Mouse (Mus musculus): ENCODE measurements around the gene Ptprr. TPM values are rescaled to one million over a fixed set of nuclear protein-coding genes. Genes with fewer than 3 reads are reported as not detected.

Gene Ptprr
- polyA plus RNA-seq (2016; fragmentation: Nextera tagmentation; extraction: Ambion mirVana), result 1.2 and 1.9 TPM in 2 replicates

DNA sequence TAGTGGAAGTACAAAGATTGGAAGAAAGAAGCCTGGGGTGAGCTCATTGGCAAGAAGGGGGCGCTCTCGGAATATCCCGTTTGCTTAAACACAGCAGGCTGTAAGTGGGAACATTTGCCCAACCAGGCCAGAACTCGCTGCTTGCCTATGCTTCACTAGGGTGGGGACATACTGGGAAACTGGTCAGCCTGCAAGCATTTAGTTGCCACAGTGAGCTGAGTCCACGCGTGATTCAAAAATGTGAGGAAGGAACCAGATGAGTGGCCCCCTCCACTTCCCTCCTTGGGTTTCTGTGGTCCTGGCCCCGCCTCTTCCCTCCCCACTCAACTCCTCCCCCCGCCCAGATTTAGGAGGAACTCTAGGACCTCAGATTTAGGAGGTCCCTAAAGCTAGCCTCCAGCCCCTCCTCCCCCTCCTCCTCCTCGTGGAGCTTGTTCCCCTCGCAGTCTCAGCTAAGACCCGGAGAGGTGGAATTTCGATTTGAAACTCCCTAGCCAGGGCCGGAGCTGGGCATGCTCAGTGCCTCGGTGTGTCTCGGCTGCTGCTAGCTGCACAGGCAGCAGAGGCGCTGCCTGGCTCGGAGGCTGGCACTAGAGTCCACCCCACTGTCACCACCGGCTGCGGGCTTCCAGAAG lies at the start of gene Ptprr:
Gene Ptprr (plus strand): TSS at position 369 of the 635 bp plus-strand sequence.
- H3K27ac ChIP-seq, result peak within 1 kb of the TSS; percentile 33; the same call in 1 of the 2 replicates
- H3K4me2 ChIP-seq, result peak within 1 kb of the TSS; percentile 93
- no peaks in the 10 kb centered on the region for H3K9me3 ChIP-seq
- peak within 1 kb of the TSS; percentile 54 for H3K4me3 ChIP-seq (replicated peaks)
- H3K9ac ChIP-seq, result peak within 1 kb of the TSS; percentile 50
- H3K4me1 ChIP-seq, result peaks cover 17% of the 10 kb centered on the region
- peaks cover 7% of the 10 kb centered on the region; the same call in 1 of the 2 replicates for H3K27me3 ChIP-seq
- WGBS, result 0% methylated on average over 19 of the region's 19 CpGs
- no peaks in the 10 kb centered on the region for H3K36me3 ChIP-seq (replicated peaks)
- ATAC-seq (ENCODE audit: low FRiP score), result peak; percentile 96

DNA sequence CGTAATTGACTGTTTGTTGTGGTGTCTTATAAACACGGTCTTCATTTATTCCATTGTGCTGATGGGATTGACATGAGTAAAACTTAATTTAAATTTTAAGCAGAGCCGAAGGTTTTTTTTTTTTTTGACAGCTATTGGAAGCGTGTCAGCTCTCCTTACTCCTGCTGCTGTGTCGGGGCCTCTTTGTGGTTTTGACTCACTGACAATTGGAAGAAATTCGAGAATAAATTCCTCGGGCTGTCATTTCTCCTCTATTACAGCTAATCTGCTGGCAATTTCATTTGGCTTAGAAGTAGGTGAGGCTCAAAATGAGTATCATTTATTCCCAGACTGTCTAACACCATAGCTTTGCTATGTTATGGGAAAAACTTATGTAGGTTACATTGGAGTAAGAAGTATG lies 41.7 kb upstream of the Ptprr start:
- Histone ChIP-seq H3K4me2 (no peak overlapping the region), H3K36me3 (replicated peaks) (no peaks in the 10 kb centered on the region), H3K27me3 (no peaks in the 10 kb centered on the region), H3K4me1 (no peaks in the 10 kb centered on the region), H3K4me3 (replicated peaks) (no peak overlapping the region), H3K9me3 (no peaks in the 10 kb centered on the region), H3K27ac (no peak overlapping the region), H3K9ac (no peak overlapping the region)
- 76% methylated on average over 7 of the region's 7 CpGs for WGBS
- ATAC-seq (ENCODE audit: low FRiP score), result no peak

DNA sequence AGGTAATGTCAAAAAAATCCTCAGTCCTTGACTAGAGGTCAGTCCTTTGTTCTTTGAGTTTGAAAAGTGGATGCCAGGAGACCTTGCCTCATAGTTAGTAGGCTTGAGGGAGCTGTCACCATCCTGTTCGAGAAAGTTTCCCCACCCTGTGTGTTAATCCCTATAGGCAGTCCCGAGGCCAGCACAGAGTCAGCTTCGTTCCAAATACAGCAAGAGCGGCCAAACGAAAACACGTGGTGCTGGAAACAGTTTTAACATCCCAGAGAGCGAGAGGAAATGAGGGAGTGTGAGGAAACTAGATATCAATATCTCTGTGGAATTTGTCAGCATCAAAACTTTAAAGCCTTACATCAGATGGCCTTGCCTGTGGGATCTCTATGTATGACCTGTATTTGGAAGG lies 39.0 kb upstream of the Ptprr start:
- Histone ChIP-seq H3K27ac (no peak overlapping the region), H3K36me3 (replicated peaks) (no peaks in the 10 kb centered on the region), H3K9me3 (no peaks in the 10 kb centered on the region), H3K4me1 (no peaks in the 10 kb centered on the region), H3K27me3 (no peaks in the 10 kb centered on the region), H3K4me3 (replicated peaks) (no peak overlapping the region), H3K4me2 (no peak overlapping the region), H3K9ac (no peak overlapping the region)
- no peak for ATAC-seq (ENCODE audit: low FRiP score)
- 75% methylated on average over 7 of the region's 7 CpGs for WGBS

DNA sequence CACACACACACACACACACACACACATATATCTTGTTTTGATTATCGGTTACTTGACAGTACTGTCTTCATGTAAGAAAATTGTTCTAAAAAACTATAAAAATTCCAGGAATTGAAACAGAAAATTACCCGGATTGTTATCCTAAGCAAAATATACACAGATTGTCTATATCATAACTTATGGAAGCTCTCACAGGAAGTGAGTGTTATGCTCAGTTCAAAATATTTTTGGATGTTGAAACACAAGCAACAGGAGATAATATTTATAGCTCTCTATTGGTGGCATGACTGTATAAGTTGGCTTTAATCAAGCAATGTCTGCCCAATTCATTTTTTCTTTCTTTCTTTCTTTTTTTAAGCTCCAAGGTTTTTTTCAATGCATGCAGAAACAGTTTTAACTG lies 38.0 kb upstream of the Ptprr start:
- H3K36me3 ChIP-seq (replicated peaks), result no peaks in the 10 kb centered on the region
- H3K4me1 ChIP-seq, result no peaks in the 10 kb centered on the region
- H3K27me3 ChIP-seq, result no peaks in the 10 kb centered on the region
- no peak for ATAC-seq (ENCODE audit: low FRiP score)
- WGBS, result 87% methylated on average over 2 of the region's 2 CpGs
- no peak overlapping the region for H3K4me2 ChIP-seq
- H3K9me3 ChIP-seq, result no peaks in the 10 kb centered on the region
- no peak overlapping the region for H3K4me3 ChIP-seq (replicated peaks)
- H3K27ac ChIP-seq, result no peak overlapping the region
- no peak overlapping the region for H3K9ac ChIP-seq

DNA sequence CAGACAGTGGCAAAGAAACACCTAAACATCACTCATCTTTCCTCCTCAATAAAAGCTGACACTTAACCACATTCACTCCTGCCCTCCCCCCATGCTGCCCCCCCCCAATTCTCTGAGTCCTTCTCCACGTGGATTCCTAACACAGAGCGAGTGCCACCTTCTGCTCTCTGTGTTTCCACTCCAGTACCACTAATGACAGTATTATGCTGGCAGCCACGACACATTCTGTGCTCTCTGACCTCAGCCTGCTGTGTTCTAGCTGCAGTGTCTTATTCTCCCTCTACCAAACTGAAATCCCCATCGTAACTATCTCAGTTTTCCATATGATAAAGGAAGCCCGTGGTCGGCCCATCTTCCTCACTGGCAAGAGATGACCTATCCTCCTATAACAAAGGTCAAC lies 33.7 kb upstream of the Ptprr start:
- no peaks in the 10 kb centered on the region for H3K36me3 ChIP-seq (replicated peaks)
- 61% methylated on average over 6 of the region's 6 CpGs for WGBS
- no peaks in the 10 kb centered on the region for H3K27me3 ChIP-seq
- no peak overlapping the region for H3K9ac ChIP-seq
- 0 out of 2 replicates have a peak, but pooled peaks have one; percentile 51 for ATAC-seq (ENCODE audit: low FRiP score)
- no peak overlapping the region for H3K4me3 ChIP-seq (replicated peaks)
- no peak overlapping the region for H3K4me2 ChIP-seq
- H3K9me3 ChIP-seq, result no peaks in the 10 kb centered on the region
- H3K4me1 ChIP-seq, result no peaks in the 10 kb centered on the region
- H3K27ac ChIP-seq, result no peak overlapping the region

DNA sequence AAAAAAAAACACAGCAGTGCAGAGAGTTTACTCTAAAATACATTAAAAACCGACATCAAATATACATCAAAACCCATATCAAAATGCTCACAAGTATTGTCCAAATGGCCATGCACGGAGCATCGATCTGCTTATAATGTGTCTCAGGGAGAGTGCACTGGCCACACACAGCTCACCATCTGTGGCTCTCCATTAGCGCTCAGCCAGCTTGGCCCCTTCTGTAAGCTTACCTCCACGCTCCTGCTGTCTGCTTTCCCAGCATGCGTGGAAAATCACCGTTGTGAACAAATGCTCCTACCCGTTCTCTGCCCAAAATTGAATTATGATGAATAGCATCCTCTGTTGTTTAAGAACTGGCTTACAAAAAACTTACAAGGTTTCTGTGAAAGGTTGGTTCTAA lies 16.2 kb upstream of the Ptprr start:
- Histone ChIP-seq H3K27me3 (no peaks in the 10 kb centered on the region), H3K9ac (no peak overlapping the region), H3K27ac (no peak overlapping the region), H3K4me1 (no peaks in the 10 kb centered on the region), H3K4me2 (no peak overlapping the region), H3K9me3 (no peaks in the 10 kb centered on the region), H3K4me3 (replicated peaks) (no peak overlapping the region), H3K36me3 (replicated peaks) (no peaks in the 10 kb centered on the region)
- WGBS, result 85% methylated on average over 8 of the region's 8 CpGs
- ATAC-seq (ENCODE audit: low FRiP score), result no peak

DNA sequence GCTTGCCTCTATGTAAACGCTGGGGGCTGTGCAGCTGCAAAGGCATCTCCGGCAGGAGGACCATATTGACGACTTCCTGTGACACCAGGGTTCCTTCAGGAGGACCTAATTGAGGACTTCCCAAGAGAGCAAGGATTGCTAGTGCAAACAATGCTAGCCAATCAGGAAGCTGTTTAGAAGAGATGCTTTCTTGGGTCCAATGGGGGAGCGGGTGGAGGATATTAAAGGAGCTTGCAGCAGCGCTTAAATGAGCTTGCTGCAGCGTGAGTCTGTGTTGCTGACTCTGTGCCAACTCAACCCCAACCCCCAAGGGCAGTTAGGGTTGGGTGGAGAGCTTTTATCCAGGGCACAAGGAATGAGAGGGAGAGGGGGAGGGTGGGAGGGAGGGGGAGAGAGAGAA lies 11.3 kb upstream of the Ptprr start:
- ATAC-seq (ENCODE audit: low FRiP score), result no peak
- Histone ChIP-seq H3K27ac (no peak overlapping the region), H3K9me3 (no peaks in the 10 kb centered on the region), H3K4me3 (replicated peaks) (no peak overlapping the region), H3K27me3 (no peaks in the 10 kb centered on the region), H3K9ac (no peak overlapping the region), H3K4me2 (no peak overlapping the region), H3K4me1 (no peaks in the 10 kb centered on the region), H3K36me3 (replicated peaks) (no peaks in the 10 kb centered on the region)
- 53% methylated on average over 6 of the region's 6 CpGs for WGBS

DNA sequence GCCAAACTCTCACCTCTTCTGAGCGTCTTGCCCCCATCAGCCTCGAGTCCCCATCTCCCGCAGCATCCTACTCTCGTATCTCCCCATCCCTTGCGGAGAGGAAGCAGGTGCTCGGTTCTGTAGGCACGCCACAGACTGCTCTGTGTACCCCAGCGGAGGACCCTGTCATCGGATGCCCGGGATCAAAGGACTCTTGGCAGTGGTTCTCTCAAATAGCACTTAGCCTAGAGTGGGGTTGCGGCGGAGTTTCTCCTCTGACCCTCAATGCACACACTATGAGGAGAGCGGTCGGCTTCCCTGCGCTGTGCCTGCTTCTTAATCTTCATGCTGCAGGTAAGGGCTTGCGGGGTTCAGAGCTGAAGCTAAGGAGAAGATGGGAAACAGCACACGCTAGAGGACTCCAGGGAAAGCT lies 473 bp downstream of the Ptprr start:
- peak overlapping the region; percentile 93 for H3K4me2 ChIP-seq
- no peak overlapping the region for H3K27ac ChIP-seq
- under 1% methylated on average over 17 of the region's 17 CpGs for WGBS

DNA sequence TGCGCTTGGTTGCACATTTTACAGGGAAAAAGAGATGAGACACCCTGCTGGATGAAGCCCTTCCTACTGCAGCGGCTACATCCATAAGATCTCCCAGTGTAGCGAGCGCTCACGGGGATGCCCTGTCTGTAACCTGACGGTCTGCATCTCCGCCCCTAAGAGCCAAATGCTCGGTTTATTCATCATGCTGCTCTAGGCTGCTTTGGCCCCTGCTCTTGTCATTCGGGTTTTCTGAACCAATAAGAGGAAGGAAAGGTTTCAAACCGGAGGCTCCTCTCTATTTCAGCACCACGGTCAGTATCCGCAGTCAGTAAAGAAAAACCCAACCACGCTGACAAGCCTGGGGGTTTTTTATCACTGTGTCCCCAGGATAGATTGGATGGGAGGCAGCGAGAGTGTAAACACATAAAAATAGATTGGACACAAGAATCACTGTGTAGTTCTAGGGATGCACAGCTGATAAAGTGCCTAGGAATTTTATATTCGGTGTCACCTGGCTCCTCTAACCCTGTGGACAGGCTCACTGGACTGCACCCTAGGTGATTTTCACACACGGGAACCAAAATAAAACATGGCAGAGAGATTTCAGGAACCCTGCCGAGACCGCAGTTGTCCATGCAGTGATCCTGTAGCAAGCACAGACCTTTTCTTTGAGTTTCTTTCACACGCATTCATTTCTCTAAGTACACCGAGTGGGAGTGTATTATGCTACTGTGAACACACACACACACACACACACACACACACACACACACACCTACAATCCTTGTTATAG lies 1.3 kb downstream of the Ptprr start:
- Histone ChIP-seq H3K4me2 (peak overlapping the region; percentile 93), H3K4me3 (replicated peaks) (peak overlapping the region; percentile 54), H3K36me3 (replicated peaks) (no peaks in the 10 kb centered on the region), H3K27ac (no peak overlapping the region), H3K4me1 (peaks cover 17% of the 10 kb centered on the region), H3K9me3 (no peaks in the 10 kb centered on the region), H3K9ac (0 out of 2 replicates have a peak overlapping the region, but pooled peaks have one; percentile 50), H3K27me3 (peaks cover 7% of the 10 kb centered on the region; the same call in 1 of the 2 replicates)
- WGBS, result 6% methylated on average over 20 of the region's 20 CpGs
- ATAC-seq (ENCODE audit: low FRiP score), result no peak

More for the DNA sequence above, 473 bp downstream of the Ptprr start:
- H3K27me3 ChIP-seq, result peaks cover 7% of the 10 kb centered on the region; the same call in 1 of the 2 replicates
- peaks cover 17% of the 10 kb centered on the region for H3K4me1 ChIP-seq
- H3K4me3 ChIP-seq (replicated peaks), result peak overlapping the region; percentile 54
- H3K9ac ChIP-seq, result peak overlapping the region; percentile 50
- no peaks in the 10 kb centered on the region for H3K36me3 ChIP-seq (replicated peaks)
- no peaks in the 10 kb centered on the region for H3K9me3 ChIP-seq
- peak; percentile 24 for ATAC-seq (ENCODE audit: low FRiP score)

DNA sequence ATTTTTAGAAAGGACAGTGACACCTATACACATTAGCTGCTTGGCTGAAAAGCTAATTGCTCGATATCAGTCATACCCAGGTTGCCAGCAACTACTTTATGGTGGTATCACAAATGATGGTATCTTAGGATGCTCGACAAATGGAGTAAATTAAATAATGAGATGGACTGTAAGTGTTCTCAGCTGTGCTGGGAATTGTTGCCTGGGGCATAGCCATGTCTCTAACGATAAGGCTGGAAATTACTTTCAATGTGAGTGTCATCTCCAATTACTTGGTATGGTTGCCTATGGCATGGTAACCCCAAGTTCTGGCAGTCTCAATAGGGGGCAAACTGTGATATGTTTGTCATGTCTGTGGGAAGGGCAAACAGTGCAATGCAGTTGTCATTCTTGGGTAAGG lies 3.1 kb downstream of the Ptprr start:
- no peak overlapping the region for H3K4me3 ChIP-seq (replicated peaks)
- no peak for ATAC-seq (ENCODE audit: low FRiP score)
- H3K27ac ChIP-seq, result no peak overlapping the region
- peaks cover 7% of the 10 kb centered on the region; the same call in 1 of the 2 replicates for H3K27me3 ChIP-seq
- H3K36me3 ChIP-seq (replicated peaks), result no peaks in the 10 kb centered on the region
- 74% methylated on average over 3 of the region's 3 CpGs for WGBS
- H3K9ac ChIP-seq, result no peak overlapping the region
- H3K4me1 ChIP-seq, result peaks cover 17% of the 10 kb centered on the region
- no peaks in the 10 kb centered on the region for H3K9me3 ChIP-seq
- H3K4me2 ChIP-seq, result no peak overlapping the region

DNA sequence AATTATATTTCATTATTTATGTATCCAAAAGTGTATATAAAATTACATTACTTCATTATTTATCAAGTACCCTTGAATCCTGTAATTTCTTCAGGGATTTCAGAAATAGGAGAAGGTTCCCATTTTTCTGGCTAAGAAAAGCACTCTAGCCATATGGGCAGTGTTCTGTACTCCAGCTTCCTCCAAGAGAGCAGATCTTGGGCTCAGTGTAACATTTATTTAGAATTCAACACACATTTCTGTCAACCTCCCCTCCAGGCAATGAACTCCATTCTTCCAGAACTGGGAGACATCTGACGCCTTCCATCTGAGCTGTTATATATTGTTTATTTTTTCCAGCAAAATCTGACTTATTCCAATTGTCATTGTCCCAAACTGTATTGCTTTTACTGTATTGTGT lies 20.1 kb downstream of the Ptprr start:
- Histone ChIP-seq H3K4me2 (no peak overlapping the region), H3K4me1 (no peaks in the 10 kb centered on the region), H3K9me3 (no peaks in the 10 kb centered on the region), H3K4me3 (replicated peaks) (no peak overlapping the region), H3K36me3 (replicated peaks) (no peaks in the 10 kb centered on the region), H3K27me3 (no peaks in the 10 kb centered on the region), H3K9ac (no peak overlapping the region), H3K27ac (no peak overlapping the region)
- WGBS, result 88% methylated on average over 1 of the region's 1 CpGs
- no peak for ATAC-seq (ENCODE audit: low FRiP score)

DNA sequence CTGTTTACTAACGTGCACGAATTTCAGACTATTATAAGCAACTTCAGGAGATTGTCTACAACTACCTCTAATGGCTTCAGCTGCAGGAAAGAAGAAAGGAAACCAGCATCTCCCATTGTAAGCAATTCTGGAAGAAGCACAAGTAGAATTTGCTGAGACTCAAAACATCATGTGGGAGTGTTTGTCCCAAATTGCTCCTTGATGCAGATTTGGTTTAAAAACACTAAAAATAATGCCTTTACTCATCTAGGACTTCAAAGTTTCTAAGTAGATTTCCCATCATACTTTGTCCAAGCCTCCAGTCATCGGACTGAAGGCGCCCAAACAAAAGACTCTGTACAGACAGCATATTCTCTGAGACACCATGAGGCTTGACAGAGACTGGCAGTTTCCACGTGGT lies 57.9 kb downstream of the Ptprr start:
- no peak overlapping the region for H3K9ac ChIP-seq
- H3K4me2 ChIP-seq, result no peak overlapping the region
- peaks cover 4% of the 10 kb centered on the region; the same call in 1 of the 2 replicates for H3K27me3 ChIP-seq
- no peak overlapping the region for H3K27ac ChIP-seq
- WGBS, result 86% methylated on average over 5 of the region's 5 CpGs
- 0 out of 2 replicates have a peak, but pooled peaks cover 3% of the 10 kb centered on the region for H3K4me1 ChIP-seq
- no peak overlapping the region for H3K4me3 ChIP-seq (replicated peaks)
- no peaks in the 10 kb centered on the region for H3K9me3 ChIP-seq
- H3K36me3 ChIP-seq (replicated peaks), result no peaks in the 10 kb centered on the region
- no peak for ATAC-seq (ENCODE audit: low FRiP score)

Measured in forebrain, embryonic 12.5 days (tissue).